Mouse (Mus musculus) hindlimb bud, embryonic 11.5 days (tissue): ENCODE measurements around the gene Nol10.
"Not testable (repeated sequence)": the region's sequence is repeated elsewhere in the genome, so short reads cannot be mapped to it uniquely, and the experiment has no call there.

Experiments used
- DNase-seq: peaks from one replicate; pipeline ENCODE4 v3.0.0-alpha.2; 2012; ENCODE audit warnings: low read depth, low spot score; ENCODE audit errors: extremely low spot score

The Nol10 gene

GRCm38 (mm10) chr12:17452273-17452672 is 104.0 kb downstream of the Nol10 start:
- no peak for DNase-seq

DNA sequence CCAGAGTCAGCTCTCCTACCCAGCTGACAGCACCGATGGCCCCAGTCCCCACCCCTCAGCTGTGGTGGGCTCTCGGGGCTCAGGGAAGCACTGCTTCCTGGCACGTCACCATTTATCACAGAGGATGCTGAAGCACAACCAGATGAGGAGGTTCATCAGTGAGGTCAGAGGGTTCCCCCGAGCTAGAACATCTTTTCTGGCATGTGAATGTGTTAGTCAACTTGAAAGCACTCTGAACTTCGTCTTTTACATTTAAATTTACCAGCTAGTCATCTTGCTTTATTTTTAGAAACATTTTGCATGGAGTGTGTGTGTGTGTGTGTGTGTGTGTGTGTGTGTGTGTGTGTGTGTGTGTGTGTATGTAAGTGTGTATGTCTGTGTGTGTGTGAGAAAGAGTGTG is 105.7 kb downstream of the Nol10 start:
- no peak for DNase-seq

- DNase-seq: no peak
These were observed 106.8 kb downstream of the Nol10 start for GRCm38 (mm10) chr12:17455096-17455495.

- DNase-seq: not testable (repeated sequence)
These were observed 111.0 kb downstream of the Nol10 start for GRCm38 (mm10) chr12:17459223-17459622.

- DNase-seq: no peak
These were observed 115.4 kb downstream of the Nol10 start for GRCm38 (mm10) chr12:17463706-17464105.

- not testable (repeated sequence) for DNase-seq
These were observed 116.3 kb downstream of the Nol10 start for GRCm38 (mm10) chr12:17464550-17464949.

DNA sequence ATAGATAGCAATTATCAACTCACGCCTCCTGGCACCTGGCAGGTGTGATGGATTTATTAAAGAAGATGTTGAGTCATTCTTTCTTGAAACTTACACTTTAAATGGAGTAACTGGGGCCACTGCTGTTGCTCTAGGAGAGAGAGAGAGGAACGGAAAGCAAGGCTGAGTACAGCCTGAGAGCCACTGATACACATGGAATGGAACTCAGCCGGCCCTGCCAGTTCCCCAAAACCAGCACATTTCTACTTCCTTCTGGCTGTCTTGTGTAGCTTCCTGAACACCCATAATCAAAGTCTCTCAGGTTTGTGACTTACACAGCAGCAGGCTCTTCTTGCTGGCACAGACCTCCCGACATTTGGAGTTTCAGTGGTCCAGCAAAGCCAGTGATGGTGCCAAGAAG is 118.5 kb downstream of the Nol10 start:
- no peak for DNase-seq

GRCm38 (mm10) chr12:17468359-17468758 is 120.1 kb downstream of the Nol10 start:
- no peak for DNase-seq

- DNase-seq: no peak
These were observed 121.6 kb downstream of the Nol10 start for GRCm38 (mm10) chr12:17469869-17470268.

DNA sequence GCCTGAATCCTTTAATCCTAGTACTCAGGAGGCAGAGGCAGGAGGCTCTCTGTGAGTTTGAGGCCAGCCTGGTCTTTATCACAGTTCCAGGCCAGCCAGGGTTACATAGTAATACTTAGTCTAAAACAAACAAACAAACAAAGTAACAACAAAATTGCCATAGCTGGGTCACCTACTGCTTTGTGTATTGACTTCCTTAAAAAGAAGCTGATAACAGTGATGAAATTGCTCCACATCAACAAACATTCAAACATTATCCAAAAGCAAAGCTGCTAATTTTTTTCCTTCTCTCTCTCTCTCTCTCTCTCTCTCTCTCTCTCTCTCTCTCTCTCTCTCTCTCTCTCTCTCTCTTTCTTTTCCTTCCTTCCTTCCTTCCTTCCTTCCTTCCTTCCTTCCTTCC is 122.3 kb downstream of the Nol10 start:
- not testable (repeated sequence) for DNase-seq

GRCm38 (mm10) chr12:17471405-17471804 is 123.1 kb downstream of the Nol10 start:
- DNase-seq: no peak

GRCm38 (mm10) chr12:17473128-17473527 is 124.9 kb downstream of the Nol10 start:
- DNase-seq: no peak

- no peak for DNase-seq
These were observed 125.6 kb downstream of the Nol10 start for GRCm38 (mm10) chr12:17473862-17474261.

GRCm38 (mm10) chr12:17474681-17475080 is 126.4 kb downstream of the Nol10 start:
- DNase-seq: no peak

- no peak for DNase-seq
These were observed 126.9 kb downstream of the Nol10 start for GRCm38 (mm10) chr12:17475146-17475545.

- DNase-seq: no peak
These were observed 129.9 kb downstream of the Nol10 start for GRCm38 (mm10) chr12:17478196-17478595.

GRCm38 (mm10) chr12:17478856-17479255 is 130.6 kb downstream of the Nol10 start:
- DNase-seq: no peak
